Mouse (Mus musculus) midbrain, postnatal 0 days (tissue): ENCODE measurements around the gene Prelp. TPM values are rescaled to one million over a fixed set of nuclear protein-coding genes. Genes with fewer than 3 reads are reported as not detected.
"Not testable (repeated sequence)": the region's sequence is repeated elsewhere in the genome, so short reads cannot be mapped to it uniquely, and the experiment has no call there.

Experiments
- ATAC-seq: fragments of 200-750 bp; cut with Nextera tagmentation; 2 replicates; pipeline ENCODE4 v1.8.0; 2017; ENCODE audit warnings: moderate number of reproducible peaks, mild to moderate bottlenecking, moderate TSS enrichment, moderate library complexity; ENCODE audit not compliant: low FRiP score
- DNase-seq: peaks from one replicate; pipeline ENCODE4 v3.0.0-alpha.2; 2015; ENCODE audit warnings: low spot score
- H3K27ac ChIP-seq: fragments of 300-500 bp; sonication (generic); 2 replicates; pipeline ENCODE4 v1.5.1; 2014; ENCODE audit warnings: low read depth, mild to moderate bottlenecking, low read length, mixed read lengths
- H3K27me3 ChIP-seq: fragments of 300-500 bp; sonication (generic); 2 replicates; pipeline ENCODE4 v1.6.1; 2014; ENCODE audit warnings: low read length, control low read depth, mixed read lengths; ENCODE audit not compliant: insufficient read depth
- H3K36me3 ChIP-seq: fragments of 300-500 bp; sonication (generic); 2 replicates; pipeline ENCODE4 v1.6.1; 2014; ENCODE audit warnings: low read length, control low read depth, mixed read lengths; ENCODE audit not compliant: insufficient read depth
- H3K4me1 ChIP-seq: fragments of 300-500 bp; sonication (generic); 2 replicates; pipeline ENCODE4 v1.6.1; 2014; ENCODE audit warnings: mild to moderate bottlenecking, control low read depth, antibody characterized with exemption, low read length, mixed read lengths; ENCODE audit not compliant: insufficient read depth
- H3K4me2 ChIP-seq: fragments of 300-500 bp; sonication (generic); 2 replicates; pipeline ENCODE4 v1.6.1; 2014; ENCODE audit warnings: low read depth, mild to moderate bottlenecking, low read length, mixed read lengths; ENCODE audit not compliant: poor library complexity, severe bottlenecking
- H3K4me3 ChIP-seq: fragments of 300-500 bp; sonication (generic); 2 replicates; pipeline ENCODE4 v1.5.1; 2014; ENCODE audit warnings: low read depth, mild to moderate bottlenecking, low read length, moderate library complexity
- H3K9ac ChIP-seq: fragments of 300-500 bp; sonication (generic); replicated peaks from 2 replicates; pipeline ENCODE4 v1.6.1; 2014; ENCODE audit warnings: mild to moderate bottlenecking, low read length, moderate library complexity, mixed read lengths; ENCODE audit not compliant: poor library complexity, severe bottlenecking
- H3K9me3 ChIP-seq: fragments of 300-500 bp; sonication (generic); 2 replicates; pipeline ENCODE4 v1.6.1; 2016; ENCODE audit warnings: low read length, control low read depth
- CTCF ChIP-seq: IDR thresholded peaks from 2 replicates; pipeline ENCODE4 v1.5.1; 2016; ENCODE audit warnings: antibody characterized with exemption, mild to moderate bottlenecking
- WGBS: fragments of 180-500 bp; shearing (Covaris S2); extraction: QIAGEN DNeasy Blood & Tissue Kit; methylation state at CpG from one replicate; pipeline ENCODE4 v1.1.7; 2014; 5-methylcytosine and 5-hydroxymethylcytosine counted together
- polyA plus RNA-seq: library from polyadenylated mRNA; unstranded; fragments of >200 nt; fragmentation: Nextera tagmentation; extraction: Ambion mirVana; gene quantifications from 2 replicates; pipeline ENCODE4 v1.2.1, GENCODE M21; 2015
- total RNA-seq: library from RNA; depleted of rRNA; stranded (reverse); fragments of >200 nt; gene quantifications from 2 replicates; pipeline ENCODE4 v1.2.3, GENCODE M21; 2014

Gene Prelp
- total and polyA plus RNA-seq, 2 experiments from 2014 or later: 5.4 to 7.9 TPM

DNA sequence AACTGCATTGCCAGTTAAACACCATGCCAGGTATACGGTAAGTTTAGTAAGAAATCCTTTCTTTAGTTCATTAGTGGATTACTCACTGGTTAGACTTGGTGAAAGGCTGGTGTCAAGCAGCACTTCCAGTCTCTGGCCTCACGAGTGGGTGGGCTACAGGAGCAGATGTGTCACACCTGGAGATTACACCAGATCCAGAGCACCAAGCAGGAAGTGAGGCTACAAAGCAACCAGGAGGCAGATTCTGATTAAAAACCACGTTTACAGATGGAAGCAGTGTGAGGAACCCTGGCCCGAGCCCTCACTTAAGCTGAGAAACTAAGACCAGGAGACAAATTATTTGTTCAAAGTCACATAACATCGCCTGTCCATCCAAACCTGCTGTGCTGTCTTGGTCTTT, 43.5 kb upstream of the Prelp start:
- WGBS: 74% methylated on average over 5 of the region's 5 CpGs

DNA sequence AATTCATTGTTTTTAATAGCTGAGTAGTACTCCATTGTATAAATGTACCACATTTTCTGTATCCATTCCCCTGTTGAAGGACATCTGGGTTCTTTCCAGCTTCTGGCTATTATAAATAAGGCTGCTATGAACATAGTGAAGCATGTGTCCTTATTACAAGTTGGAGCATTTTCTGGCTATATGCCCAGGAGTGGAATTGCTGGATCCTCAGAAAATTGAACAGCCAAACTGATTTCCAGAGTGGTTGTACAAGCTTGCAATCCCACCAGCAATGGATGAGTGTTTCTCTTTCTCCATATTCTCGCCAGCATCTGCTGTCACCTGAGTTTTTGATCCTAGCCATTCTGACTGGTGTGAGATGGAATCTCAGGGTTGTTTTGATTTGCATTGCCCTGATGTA, 42.4 kb upstream of the Prelp start:
- not testable (repeated sequence) for DNase-seq, H3K4me3 ChIP-seq, H3K27me3 ChIP-seq, ATAC-seq, H3K36me3 ChIP-seq, H3K4me2 ChIP-seq, H3K4me1 ChIP-seq, H3K9me3 ChIP-seq, H3K9ac ChIP-seq, H3K27ac ChIP-seq
- WGBS: 90% methylated on average over 1 of the region's 1 CpGs

More for the DNA sequence above, 43.5 kb upstream of the Prelp start:
- no peaks in the 10 kb centered on the region for H3K36me3 ChIP-seq
- no peak overlapping the region for H3K4me3 ChIP-seq
- H3K27ac ChIP-seq: no peak overlapping the region
- no peaks in the 10 kb centered on the region for H3K9me3 ChIP-seq
- H3K27me3 ChIP-seq: no peaks in the 10 kb centered on the region
- ATAC-seq (no peak), DNase-seq (no peak)
- H3K9ac ChIP-seq: no peak overlapping the region
- no peaks in the 10 kb centered on the region for H3K4me1 ChIP-seq
- no peak overlapping the region for H3K4me2 ChIP-seq
- no peak for TF ChIP-seq CTCF

DNA sequence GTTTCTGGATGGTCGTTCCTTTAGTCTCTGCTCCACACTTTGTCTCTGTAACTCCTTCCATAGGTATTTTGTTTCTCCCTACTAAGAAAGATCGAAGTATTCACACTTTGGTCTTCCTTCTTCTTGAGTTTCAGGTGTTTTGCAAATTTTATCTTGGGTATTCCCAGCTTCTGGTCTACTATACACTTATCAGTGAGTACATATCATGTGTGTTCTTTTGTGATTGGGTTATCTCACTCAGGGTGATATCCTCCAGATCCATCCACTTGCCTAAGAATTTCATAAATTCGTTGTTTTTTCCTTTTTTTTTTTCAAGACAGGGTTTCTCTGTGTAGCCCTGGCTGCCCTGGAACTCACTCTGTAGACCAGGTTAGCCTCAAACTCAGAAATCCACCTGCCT, 41.9 kb upstream of the Prelp start:
- not testable (repeated sequence) for H3K36me3 ChIP-seq, H3K4me2 ChIP-seq, H3K4me3 ChIP-seq, H3K27ac ChIP-seq, H3K27me3 ChIP-seq, H3K9me3 ChIP-seq, H3K9ac ChIP-seq, H3K4me1 ChIP-seq, ATAC-seq, DNase-seq
- 87% methylated on average over 3 of the region's 3 CpGs for WGBS

DNA sequence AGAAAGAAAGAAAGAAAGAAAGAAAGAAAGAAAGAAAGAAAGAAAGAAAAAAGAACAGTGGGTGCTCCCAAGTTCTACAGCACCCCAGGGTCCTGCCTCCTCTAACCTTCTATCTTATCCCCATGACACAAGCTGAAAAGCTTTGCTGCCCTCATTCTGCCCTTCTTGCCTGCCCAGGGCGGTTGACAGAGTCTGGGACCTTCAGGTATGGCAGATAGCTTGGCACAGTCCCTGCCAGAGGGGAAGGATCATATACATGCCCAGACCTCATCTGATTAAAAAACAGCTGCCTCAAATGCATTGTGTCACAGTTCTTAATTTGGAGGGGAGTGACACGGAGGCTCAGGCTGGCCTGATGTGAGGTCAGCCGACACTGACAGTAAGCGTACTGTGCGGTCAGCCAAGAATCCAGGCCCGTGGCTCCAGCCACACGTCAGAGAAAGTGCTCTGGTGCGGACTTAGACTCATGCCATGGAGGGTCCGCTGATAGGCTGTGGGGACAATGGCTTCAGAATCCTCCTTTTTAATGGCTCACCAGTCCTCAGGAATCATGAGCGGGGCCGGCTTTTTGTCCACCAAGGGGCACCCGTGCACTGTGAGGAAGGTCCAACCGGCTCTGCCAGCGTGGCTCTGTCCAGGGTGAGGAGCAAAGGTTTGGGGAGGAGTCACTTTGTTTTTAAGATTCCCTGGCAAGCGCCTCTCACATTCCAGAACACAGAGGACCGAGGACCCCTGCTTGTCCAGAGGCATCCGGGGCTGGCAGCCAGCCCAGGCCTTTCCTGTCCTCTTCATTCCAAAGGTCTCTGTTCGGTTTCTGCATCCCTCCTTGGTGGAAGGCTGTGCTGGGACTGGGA, 40.3 kb upstream of the Prelp start:
- no peak overlapping the region for H3K27ac ChIP-seq
- 15% methylated on average over 18 of the region's 18 CpGs for WGBS

DNA sequence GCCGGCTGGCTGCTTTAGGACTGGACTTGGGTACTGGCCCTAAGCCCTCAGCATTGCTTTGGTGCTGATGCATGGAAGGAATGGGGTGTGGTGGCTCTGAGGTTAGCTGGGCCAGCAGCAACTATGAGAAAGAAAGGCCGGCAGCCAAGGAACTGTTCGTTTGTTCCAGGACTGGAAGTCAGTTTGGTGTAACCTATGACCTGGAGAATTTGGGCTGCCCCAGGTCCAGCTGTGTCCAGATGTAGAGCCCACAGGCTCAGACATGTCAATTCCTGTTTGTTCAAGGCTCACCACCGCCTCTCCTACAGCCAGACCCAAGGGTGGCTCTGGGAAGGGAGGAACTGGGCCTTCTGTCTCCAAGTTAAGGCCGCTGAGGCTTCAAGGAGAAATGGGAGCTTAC, 38.3 kb upstream of the Prelp start:
- Histone ChIP-seq H3K4me2 (no peak overlapping the region), H3K9ac (no peak overlapping the region), H3K27ac (no peak overlapping the region), H3K36me3 (no peaks in the 10 kb centered on the region), H3K4me1 (no peaks in the 10 kb centered on the region), H3K9me3 (no peaks in the 10 kb centered on the region), H3K4me3 (no peak overlapping the region), H3K27me3 (no peaks in the 10 kb centered on the region)
- 91% methylated on average over 5 of the region's 5 CpGs for WGBS
- no peak for ATAC-seq
- no peak for TF ChIP-seq CTCF
- no peak for DNase-seq

More for the DNA sequence above, 40.3 kb upstream of the Prelp start:
- no peaks in the 10 kb centered on the region for H3K4me1 ChIP-seq
- H3K27me3 ChIP-seq: no peaks in the 10 kb centered on the region
- H3K9me3 ChIP-seq: no peaks in the 10 kb centered on the region
- H3K4me3 ChIP-seq: no peak overlapping the region
- ATAC-seq (peak; percentile 49), DNase-seq (peak; percentile 78)
- H3K9ac ChIP-seq: no peak overlapping the region
- no peaks in the 10 kb centered on the region for H3K36me3 ChIP-seq
- no peak overlapping the region for H3K4me2 ChIP-seq
- peak; percentile 74 for TF ChIP-seq CTCF

DNA sequence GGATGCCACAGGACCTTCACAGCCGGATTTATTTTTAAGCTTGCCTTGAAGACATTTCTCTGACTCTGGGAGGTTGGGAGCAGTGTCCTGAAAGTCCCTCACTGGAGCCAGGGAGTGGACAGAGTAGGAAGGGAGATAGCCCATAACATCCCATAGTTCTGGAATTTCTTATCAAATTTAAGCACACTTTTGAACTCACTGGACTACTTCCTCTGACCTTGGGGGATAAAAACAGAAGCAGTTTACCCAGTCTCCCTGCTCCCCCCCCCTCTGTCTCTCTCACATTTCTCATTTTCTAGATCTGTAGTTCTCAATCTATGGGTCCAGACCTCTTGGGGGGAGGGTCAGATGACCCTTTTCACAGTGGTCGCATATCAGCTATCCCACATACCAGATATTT, 32.8 kb upstream of the Prelp start:
- DNase-seq: no peak
- no peak for ATAC-seq
- 0 out of 2 replicates have a peak, but pooled peaks cover 2% of the 10 kb centered on the region for H3K4me1 ChIP-seq
- no peaks in the 10 kb centered on the region for H3K27me3 ChIP-seq
- WGBS: 51% methylated on average over 2 of the region's 2 CpGs
- no peak overlapping the region for H3K27ac ChIP-seq
- no peak overlapping the region for H3K4me3 ChIP-seq
- no peaks in the 10 kb centered on the region for H3K36me3 ChIP-seq
- H3K9me3 ChIP-seq: no peaks in the 10 kb centered on the region
- no peak overlapping the region for H3K4me2 ChIP-seq
- H3K9ac ChIP-seq: no peak overlapping the region
- TF ChIP-seq CTCF: no peak
